Mouse (Mus musculus): Measurements from ENCODE around the gene 4930558C23Rik.

DNA sequence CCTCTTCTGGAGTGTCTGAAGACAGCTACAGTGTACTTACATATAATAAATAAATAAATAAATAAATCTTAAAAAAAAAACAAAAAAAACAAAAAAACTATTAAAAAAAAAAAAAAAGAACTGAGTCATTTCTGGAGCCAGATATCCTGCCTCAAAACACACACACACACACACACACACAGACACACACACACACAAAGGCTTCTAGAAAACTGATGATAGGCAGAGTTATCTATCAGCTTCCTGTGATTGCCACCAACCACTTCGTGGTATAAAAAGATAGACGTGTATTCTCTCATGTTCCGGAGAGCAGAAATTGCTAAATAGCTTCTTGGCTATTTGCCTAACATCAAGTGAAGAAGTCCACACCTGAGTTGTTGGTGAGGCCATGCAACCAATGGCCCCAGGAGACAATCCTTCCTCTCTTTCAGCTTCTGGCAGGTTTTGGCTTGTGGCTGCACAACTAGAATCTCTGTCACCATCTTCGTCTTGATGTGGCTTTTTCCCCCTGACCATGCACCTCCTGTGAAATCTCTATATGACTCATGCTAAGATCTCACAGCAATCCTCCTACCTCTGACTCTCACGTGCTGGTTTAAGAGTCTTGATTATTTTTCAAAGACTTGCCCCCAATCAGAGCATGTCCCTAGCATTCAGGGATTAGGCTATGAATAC, 17.1 kb downstream of the 4930558C23Rik start:
- TF ChIP-seq CTCF (IDR thresholded peaks at IDR 0.05; ENCODE audit: low read depth, low read length), result no peak
- no peak for TF ChIP-seq POLR2A (IDR thresholded peaks at IDR 0.05; ENCODE audit: borderline replicate concordance, low read depth, low read length)
